Mouse (Mus musculus) T-helper 1 cell (primary cell): ENCODE measurements at regions not wholly inside any gene's neighbourhood (a gene's known extent, or its start where the extent isn't known, plus 50 kb on each side); places are given as distances from the start of the nearest gene placed in this dataset.

Experiments used
- in situ Hi-C: fragments of 300-600 bp; cut with MboI, MseI; formaldehyde crosslinking; loops from one replicate; pipeline ENCODE4 v1.15.1; 2025; ENCODE audit warnings: high pct_unique_total_duplicates

GRCm38 (mm10) chr6:122394160-122394559 is 53.8 kb upstream of the Phc1 start:
- in situ Hi-C loops: loop anchor here (5.0 to 10.0 kb wide), 3 partner anchors 87 to 839 kb away; partner anchors contain the start of gene M6pr

DNA sequence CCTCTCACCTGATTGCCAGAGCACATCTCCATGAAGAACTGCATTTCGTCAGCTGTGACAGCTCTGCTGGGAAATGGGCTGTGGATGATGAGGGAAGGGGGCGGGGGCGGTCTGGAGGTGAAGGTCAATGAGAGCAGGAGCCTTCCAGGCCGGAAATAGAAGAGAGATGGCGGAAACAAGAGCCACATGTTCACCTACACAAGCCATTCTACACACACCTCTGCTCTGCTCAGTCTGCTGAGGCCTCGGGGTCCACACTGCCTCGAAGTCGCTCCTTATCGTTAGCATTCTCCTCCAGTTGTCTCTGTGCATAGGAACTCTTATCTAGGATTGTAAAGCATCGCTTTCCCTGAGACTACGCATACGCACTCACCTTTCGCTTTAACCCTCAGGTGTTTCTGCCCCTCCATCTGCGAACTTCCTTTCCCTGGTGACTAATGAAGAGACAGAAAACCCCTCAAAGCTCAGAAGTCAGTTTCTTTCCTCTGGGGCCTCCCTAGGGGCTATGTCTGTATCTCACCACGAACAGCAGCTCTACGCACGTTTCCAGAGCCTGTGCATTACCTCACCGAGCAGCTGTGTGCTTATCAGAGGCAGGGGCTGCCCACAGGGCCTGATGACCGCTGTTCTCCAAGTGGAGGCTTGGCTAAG is 53.0 kb upstream of the Phc1 start:
- in situ Hi-C loops: loop anchor here (5.0 to 10.0 kb wide), 3 partner anchors 86 to 839 kb away; partner anchors contain the start of gene M6pr

DNA sequence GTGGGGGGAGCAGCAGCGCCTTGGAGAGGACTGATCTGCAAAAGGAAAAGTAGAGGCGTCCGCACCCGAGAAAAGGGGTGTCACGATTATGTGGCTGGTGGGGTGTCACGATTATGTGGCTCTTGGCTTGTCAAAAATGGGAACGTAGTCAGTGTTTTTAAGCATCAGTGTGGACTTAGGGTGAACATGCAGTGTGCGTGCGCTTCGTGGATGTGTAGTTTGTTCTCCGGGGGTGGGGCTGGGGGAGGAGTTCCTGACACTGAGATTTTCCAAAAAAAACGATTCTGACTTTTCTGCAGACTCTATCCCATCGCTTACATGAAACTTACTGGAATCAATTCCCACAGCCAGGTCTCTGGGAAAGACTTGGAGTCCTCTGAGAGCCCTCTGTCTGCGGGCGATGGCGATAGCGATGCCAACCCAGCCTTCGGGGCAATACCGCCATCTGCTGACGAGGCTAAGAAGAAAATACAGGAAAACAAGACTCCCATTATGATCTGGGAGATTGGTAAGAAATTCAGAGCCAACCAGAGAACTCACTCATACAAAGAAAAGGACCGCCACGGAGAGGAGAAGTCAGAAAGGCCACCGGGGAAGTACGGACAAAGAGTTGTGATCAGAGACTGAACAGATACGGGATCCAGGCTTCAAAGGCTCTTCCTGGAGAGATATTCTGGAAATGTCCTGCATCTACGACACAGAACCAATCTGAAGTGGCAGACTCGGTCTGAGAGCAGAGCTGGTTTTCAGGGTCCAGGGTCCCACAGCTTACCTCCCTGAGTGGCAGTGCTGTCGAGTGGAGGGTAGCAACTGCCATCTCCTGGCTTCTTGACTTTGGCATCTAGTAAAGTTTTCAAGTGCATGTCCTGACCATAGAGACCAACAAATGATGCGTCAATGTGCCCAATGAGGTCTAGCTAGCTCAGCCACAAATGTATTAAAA is 51.6 kb upstream of the Phc1 start:
- in situ Hi-C loops: loop anchor here (5.0 to 10.0 kb wide), 3 partner anchors 85 to 837 kb away; partner anchors contain the start of gene M6pr

DNA sequence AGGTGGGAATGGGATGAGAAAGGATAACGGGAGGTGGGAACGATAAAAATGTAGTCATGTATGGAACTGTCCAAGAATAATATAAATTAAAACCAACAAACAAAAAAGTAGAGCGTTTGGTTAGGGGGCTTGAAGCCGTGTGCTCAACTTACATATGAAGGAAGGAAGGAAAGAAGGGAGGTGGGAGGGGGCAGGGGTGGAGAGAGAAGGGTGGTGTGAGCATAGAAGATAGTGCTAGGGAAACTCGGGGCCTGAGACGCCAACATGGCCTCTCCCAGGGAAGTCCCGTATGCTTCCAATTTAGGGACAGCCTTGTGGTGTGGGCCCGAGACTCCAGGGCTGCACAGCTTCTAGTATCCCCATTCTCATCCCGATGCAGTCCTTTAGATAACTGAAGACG is 50.8 kb upstream of the Phc1 start:
- in situ Hi-C loops: loop anchor here (5.0 to 10.0 kb wide), 3 partner anchors 84 to 836 kb away; partner anchors contain the start of gene M6pr

DNA sequence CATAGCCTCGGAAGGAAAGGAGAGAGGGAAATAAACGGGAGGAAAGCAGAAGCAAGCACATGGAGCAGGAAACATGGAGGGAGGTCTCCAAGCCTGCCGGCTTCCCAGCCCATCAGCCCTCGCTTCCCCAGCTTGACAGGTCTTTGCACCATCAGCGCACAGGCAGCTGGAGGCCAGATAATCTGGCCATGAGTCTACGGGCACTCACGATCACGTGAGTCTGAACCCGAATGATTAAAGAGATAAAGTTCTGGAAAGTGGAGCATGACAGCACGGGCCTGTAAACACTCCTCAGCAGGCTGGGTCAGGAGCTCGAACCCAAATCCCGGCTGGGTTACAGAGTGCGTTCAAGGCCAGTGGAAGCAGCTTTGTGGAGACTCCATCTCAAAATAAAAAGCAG is 50.4 kb upstream of the Phc1 start:
- in situ Hi-C loops: loop anchor here (5.0 to 10.0 kb wide), 3 partner anchors 83 to 836 kb away; partner anchors contain the start of gene M6pr
